Mouse (Mus musculus) liver, embryonic 14.5 days (tissue): ENCODE results near the gene Nav2.

ENCODE experiments used
- CTCF ChIP-seq: IDR thresholded peaks from 2 replicates; pipeline ENCODE4 v1.5.1; 2016; ENCODE audit warnings: antibody characterized with exemption, low read depth, control low read depth
- EP300 ChIP-seq: IDR thresholded peaks from 2 replicates; pipeline ENCODE4 v1.6.1; 2016; ENCODE audit warnings: antibody characterized with exemption, low read depth

- TF ChIP-seq CTCF (no peak), EP300 (no peak)
These were observed 133.0 kb downstream of the Nav2 start for GRCm38 (mm10) chr7:49041334-49042070.
